Mouse (Mus musculus): Measurements from ENCODE around the gene Mrps31. TPM values are rescaled to one million over a fixed set of nuclear protein-coding genes. Genes with fewer than 3 reads are reported as not detected.
A peak's percentile ranks its signal among the peaks of the same experiment; 100 is the strongest.

The Mrps31 gene
- polyA plus RNA-seq, 1 experiment: 8.0 TPM

- Histone ChIP-seq H3K27me3 (ENCODE audit: control insufficient read depth, insufficient read depth, low read length) (no peaks in the 10 kb centered on the region), H3K27ac (ENCODE audit: control insufficient read depth, insufficient read depth, low read depth, low read length) (no peak overlapping the region), H3K4me3 (ENCODE audit: control insufficient read depth, low read depth, low read length) (no peak overlapping the region), H3K4me1 (ENCODE audit: control insufficient read depth, insufficient read depth, low read length) (no peaks in the 10 kb centered on the region), H3K36me3 (ENCODE audit: control insufficient read depth, insufficient read depth, low read length) (no peaks in the 10 kb centered on the region)
- TF ChIP-seq POLR2A (IDR thresholded peaks at IDR 0.05; ENCODE audit: control insufficient read depth, low read depth, low read length) (no peak), CTCF (IDR thresholded peaks at IDR 0.05; ENCODE audit: control insufficient read depth, insufficient read depth, insufficient replicate concordance, low read depth, low read length) (no peak)
Observed at GRCm38 (mm10) chr8:22390766-22391463, 20.2 kb upstream of the Mrps31 start.

- TF ChIP-seq CTCF (IDR thresholded peaks at IDR 0.05; ENCODE audit: control insufficient read depth, insufficient read depth, insufficient replicate concordance, low read depth, low read length) (no peak), POLR2A (IDR thresholded peaks at IDR 0.05; ENCODE audit: control insufficient read depth, low read depth, low read length) (no peak)
- Histone ChIP-seq H3K27me3 (ENCODE audit: control insufficient read depth, insufficient read depth, low read length) (no peaks in the 10 kb centered on the region), H3K36me3 (ENCODE audit: control insufficient read depth, insufficient read depth, low read length) (no peaks in the 10 kb centered on the region), H3K4me3 (ENCODE audit: control insufficient read depth, low read depth, low read length) (no peak overlapping the region), H3K4me1 (ENCODE audit: control insufficient read depth, insufficient read depth, low read length) (peaks cover 9% of the 10 kb centered on the region), H3K27ac (ENCODE audit: control insufficient read depth, insufficient read depth, low read depth, low read length) (no peak overlapping the region)
Observed at GRCm38 (mm10) chr8:22394471-22394870, 16.7 kb upstream of the Mrps31 start.

- Histone ChIP-seq H3K4me1 (ENCODE audit: control insufficient read depth, insufficient read depth, low read length) (peaks cover 9% of the 10 kb centered on the region), H3K27ac (ENCODE audit: control insufficient read depth, insufficient read depth, low read depth, low read length) (no peak overlapping the region)
- TF ChIP-seq CTCF (IDR thresholded peaks at IDR 0.05; ENCODE audit: control insufficient read depth, insufficient read depth, insufficient replicate concordance, low read depth, low read length) (no peak), POLR2A (IDR thresholded peaks at IDR 0.05; ENCODE audit: control insufficient read depth, low read depth, low read length) (no peak)
Observed at GRCm38 (mm10) chr8:22395256-22395655, 15.9 kb upstream of the Mrps31 start.

GRCm38 (mm10) chr8:22397811-22398141 is 13.4 kb upstream of the Mrps31 start:
- no peak overlapping the region for H3K27ac ChIP-seq (ENCODE audit: control insufficient read depth, insufficient read depth, low read depth, low read length)
- TF ChIP-seq CTCF (IDR thresholded peaks at IDR 0.05; ENCODE audit: control insufficient read depth, insufficient read depth, insufficient replicate concordance, low read depth, low read length): no peak
- no peak for TF ChIP-seq POLR2A (IDR thresholded peaks at IDR 0.05; ENCODE audit: control insufficient read depth, low read depth, low read length)
- H3K27me3 ChIP-seq (ENCODE audit: control insufficient read depth, insufficient read depth, low read length): no peaks in the 10 kb centered on the region
- H3K36me3 ChIP-seq (ENCODE audit: control insufficient read depth, insufficient read depth, low read length): no peaks in the 10 kb centered on the region
- H3K4me1 ChIP-seq (ENCODE audit: control insufficient read depth, insufficient read depth, low read length): peaks cover 9% of the 10 kb centered on the region
- peak overlapping the region; percentile 80 for H3K4me3 ChIP-seq (ENCODE audit: control insufficient read depth, low read depth, low read length)

More at GRCm38 (mm10) chr8:22395256-22395655, 15.9 kb upstream of the Mrps31 start:
- no peaks in the 10 kb centered on the region for H3K36me3 ChIP-seq (ENCODE audit: control insufficient read depth, insufficient read depth, low read length)
- no peaks in the 10 kb centered on the region for H3K27me3 ChIP-seq (ENCODE audit: control insufficient read depth, insufficient read depth, low read length)
- no peak overlapping the region for H3K4me3 ChIP-seq (ENCODE audit: control insufficient read depth, low read depth, low read length)

- Histone ChIP-seq H3K36me3 (ENCODE audit: control insufficient read depth, insufficient read depth, low read length) (no peaks in the 10 kb centered on the region), H3K27me3 (ENCODE audit: control insufficient read depth, insufficient read depth, low read length) (no peaks in the 10 kb centered on the region), H3K4me1 (ENCODE audit: control insufficient read depth, insufficient read depth, low read length) (peaks cover 9% of the 10 kb centered on the region), H3K27ac (ENCODE audit: control insufficient read depth, insufficient read depth, low read depth, low read length) (0 out of 2 replicates have a peak within 1 kb of the TSS, but pooled peaks have one; percentile 6), H3K4me3 (ENCODE audit: control insufficient read depth, low read depth, low read length) (peak within 1 kb of the TSS; percentile 80)
- no peak for TF ChIP-seq CTCF (IDR thresholded peaks at IDR 0.05; ENCODE audit: control insufficient read depth, insufficient read depth, insufficient replicate concordance, low read depth, low read length)
- peak; percentile 76 for TF ChIP-seq POLR2A (IDR thresholded peaks at IDR 0.05; ENCODE audit: control insufficient read depth, low read depth, low read length)
Observed at GRCm38 (mm10) chr8:22398142-22398951, 12.8 kb upstream of the Mrps31 start, which contains the start of gene Slc25a15. TSS of gene Slc25a15 (minus strand) at chr8:22398597.

- H3K4me1 ChIP-seq (ENCODE audit: control insufficient read depth, insufficient read depth, low read length): peaks cover 9% of the 10 kb centered on the region
- no peaks in the 10 kb centered on the region for H3K27me3 ChIP-seq (ENCODE audit: control insufficient read depth, insufficient read depth, low read length)
- no peaks in the 10 kb centered on the region for H3K36me3 ChIP-seq (ENCODE audit: control insufficient read depth, insufficient read depth, low read length)
- TF ChIP-seq POLR2A (IDR thresholded peaks at IDR 0.05; ENCODE audit: control insufficient read depth, low read depth, low read length) (no peak), CTCF (IDR thresholded peaks at IDR 0.05; ENCODE audit: control insufficient read depth, insufficient read depth, insufficient replicate concordance, low read depth, low read length) (no peak)
- peak overlapping the region; percentile 43 for H3K4me3 ChIP-seq (ENCODE audit: control insufficient read depth, low read depth, low read length)
- H3K27ac ChIP-seq (ENCODE audit: control insufficient read depth, insufficient read depth, low read depth, low read length): no peak overlapping the region
Observed at GRCm38 (mm10) chr8:22399285-22399880, 11.8 kb upstream of the Mrps31 start.

GRCm38 (mm10) chr8:22400593-22400992 is 10.6 kb upstream of the Mrps31 start:
- Histone ChIP-seq H3K27me3 (ENCODE audit: control insufficient read depth, insufficient read depth, low read length) (no peaks in the 10 kb centered on the region), H3K4me1 (ENCODE audit: control insufficient read depth, insufficient read depth, low read length) (peaks cover 9% of the 10 kb centered on the region), H3K27ac (ENCODE audit: control insufficient read depth, insufficient read depth, low read depth, low read length) (no peak overlapping the region), H3K36me3 (ENCODE audit: control insufficient read depth, insufficient read depth, low read length) (no peaks in the 10 kb centered on the region), H3K4me3 (ENCODE audit: control insufficient read depth, low read depth, low read length) (no peak overlapping the region)
- TF ChIP-seq CTCF (IDR thresholded peaks at IDR 0.05; ENCODE audit: control insufficient read depth, insufficient read depth, insufficient replicate concordance, low read depth, low read length) (no peak), POLR2A (IDR thresholded peaks at IDR 0.05; ENCODE audit: control insufficient read depth, low read depth, low read length) (no peak)

Data from testis, adult 2 months (tissue).